Mouse (Mus musculus) MEL (cell line): ENCODE measurements at regions not wholly inside any gene's neighbourhood (a gene's known extent, or its start where the extent isn't known, plus 50 kb on each side); places are given as distances from the start of the nearest gene placed in this dataset.

Experiments
- DNase-seq: peaks from one replicate; pipeline ENCODE4 v3.0.0; 2011; ENCODE audit warnings: low read depth, low spot score
- H3K27ac ChIP-seq: 2 replicates; pipeline ENCODE4 v1.5.1; 2012; ENCODE audit warnings: low read depth, mild to moderate bottlenecking, control low read depth, low read length, moderate library complexity; ENCODE audit not compliant: control insufficient read depth
- H3K27me3 ChIP-seq, 2 experiments: fragments of 150-350 bp in 1 of 2; sonication (generic) in 1 of 2; 2 replicates each; pipeline ENCODE4 v1.6.1; 2012; ENCODE audit warnings: low read length in 2 of 2, mild to moderate bottlenecking in 2 of 2, improper control_type of control experiment in 1 of 2, moderate library complexity in 1 of 2; ENCODE audit not compliant: insufficient read depth in 2 of 2, control insufficient read depth in 1 of 2
- H3K36me3 ChIP-seq, 2 experiments: 2 replicates each; pipeline ENCODE4 v1.6.1; 2012 to 2014; ENCODE audit warnings: low read length in 2 of 2, improper control_type of control experiment in 1 of 2, inconsistent platforms in 1 of 2, mild to moderate bottlenecking in 1 of 2; ENCODE audit not compliant: insufficient read depth in 2 of 2, control insufficient read depth in 1 of 2
- H3K4me1 ChIP-seq, 2 experiments: fragments of 150-350 bp in 1 of 2; sonication (generic) in 1 of 2; 2 replicates each; pipeline ENCODE4 v1.6.1; 2012; ENCODE audit warnings: low read length in 2 of 2, improper control_type of control experiment in 1 of 2, mild to moderate bottlenecking in 1 of 2; ENCODE audit not compliant: insufficient read depth in 2 of 2, control insufficient read depth in 1 of 2
- H3K4me3 ChIP-seq, 2 experiments: fragments of 150-350 bp in 1 of 2; sonication (generic) in 1 of 2; 2 replicates each; pipeline ENCODE4 v1.5.1; 2012; ENCODE audit warnings: low read depth in 2 of 2, low read length in 2 of 2, mild to moderate bottlenecking in 2 of 2, moderate library complexity in 2 of 2, control low read depth in 1 of 2, improper control_type of control experiment in 1 of 2; ENCODE audit not compliant: control insufficient read depth in 1 of 2, insufficient read depth in 1 of 2
- H3K79me2 ChIP-seq: 2 replicates; pipeline ENCODE4 v1.6.1; 2012; ENCODE audit warnings: mild to moderate bottlenecking, low read length, moderate library complexity; ENCODE audit not compliant: control insufficient read depth, poor library complexity, insufficient read depth
- H3K9ac ChIP-seq: 2 replicates; pipeline ENCODE4 v1.6.1; 2012; ENCODE audit warnings: low read depth, mild to moderate bottlenecking, control low read depth, low read length, moderate library complexity; ENCODE audit not compliant: control insufficient read depth, poor library complexity, severe bottlenecking
- H3K9me3 ChIP-seq: fragments of 150-350 bp; sonication (generic); replicated peaks from 2 replicates; pipeline ENCODE4 v1.6.1; 2012; ENCODE audit warnings: mild to moderate bottlenecking, low read length, improper control_type of control experiment, moderate library complexity; ENCODE audit not compliant: insufficient read depth
- CHD2 ChIP-seq: IDR thresholded peaks from 2 replicates; pipeline ENCODE4 v1.6.1; 2011; ENCODE audit warnings: low read length, improper control_type of control experiment
- GATA1 ChIP-seq: IDR thresholded peaks from 2 replicates; pipeline ENCODE4 v1.6.1; 2011; ENCODE audit warnings: low read depth, low read length, improper control_type of control experiment
- HCFC1 ChIP-seq: IDR thresholded peaks from 2 replicates; pipeline ENCODE4 v1.6.1; 2012; ENCODE audit warnings: low read depth, mild to moderate bottlenecking, inconsistent platforms, low read length, improper control_type of control experiment, moderate library complexity
- JUND ChIP-seq: IDR thresholded peaks from 2 replicates; pipeline ENCODE4 v1.6.1; 2011; ENCODE audit warnings: low read depth, mild to moderate bottlenecking, improper control_type of control experiment, low read length
- KAT2A ChIP-seq: conservative IDR thresholded peaks from 2 replicates; pipeline ENCODE4 v1.6.1; 2012; ENCODE audit warnings: low read depth, low read length, improper control_type of control experiment, inconsistent platforms
- MAFK ChIP-seq: IDR thresholded peaks from 2 replicates; pipeline ENCODE4 v1.6.1; 2011; ENCODE audit warnings: low read depth, mild to moderate bottlenecking, low read length, improper control_type of control experiment, borderline replicate concordance
- MXI1 ChIP-seq: IDR thresholded peaks from 2 replicates; pipeline ENCODE4 v1.6.1; 2011; ENCODE audit warnings: mild to moderate bottlenecking, low read depth, low read length, improper control_type of control experiment
- MYC ChIP-seq: IDR thresholded peaks from 2 replicates; pipeline ENCODE4 v1.6.1; 2011; ENCODE audit warnings: low read depth, mild to moderate bottlenecking, low read length, improper control_type of control experiment, moderate library complexity
- NRF1 ChIP-seq: IDR thresholded peaks from 2 replicates; pipeline ENCODE4 v1.6.1; 2014; ENCODE audit warnings: low read depth, mild to moderate bottlenecking, inconsistent platforms, low read length, improper control_type of control experiment, moderate library complexity; ENCODE audit not compliant: poor library complexity, insufficient read depth, severe bottlenecking
- POLR2A ChIP-seq, 2 experiments: IDR thresholded peaks; 2 replicates each; pipeline ENCODE4 v1.6.1; 2011 to 2012; ENCODE audit warnings: low read length in 2 of 2, mild to moderate bottlenecking in 2 of 2, control low read depth in 1 of 2, improper control_type of control experiment in 1 of 2, low read depth in 1 of 2, moderate library complexity in 1 of 2; ENCODE audit not compliant: control insufficient read depth in 1 of 2, insufficient read depth in 1 of 2, poor library complexity in 1 of 2
- SIN3A ChIP-seq: IDR thresholded peaks from 2 replicates; pipeline ENCODE4 v1.6.1; 2012; ENCODE audit warnings: low read length, improper control_type of control experiment, inconsistent platforms
- TBP ChIP-seq: IDR thresholded peaks from 2 replicates; pipeline ENCODE4 v1.8.0; 2011; ENCODE audit warnings: low read depth, low read length, improper control_type of control experiment
- UBTF ChIP-seq: IDR thresholded peaks from 2 replicates; pipeline ENCODE4 v1.6.1; 2012; ENCODE audit warnings: low read depth, mild to moderate bottlenecking, inconsistent platforms, low read length, improper control_type of control experiment, moderate library complexity, borderline replicate concordance; ENCODE audit not compliant: insufficient read depth
- ZKSCAN1 ChIP-seq: IDR thresholded peaks from 2 replicates; pipeline ENCODE4 v1.6.1; 2012; ENCODE audit warnings: low read depth, mild to moderate bottlenecking, inconsistent platforms, low read length, improper control_type of control experiment, moderate library complexity

GRCm38 (mm10) chr16:30190351-30190750, 76.9 kb downstream of the Cpn2 start:
- TF ChIP-seq MYC (no peak), TBP (no peak), POLR2A (IDR thresholded peaks at IDR 0.05; ENCODE audit: control insufficient read depth in 1 of 2, insufficient read depth in 1 of 2, low read depth in 1 of 2, low read length in 2 of 2, poor library complexity in 1 of 2) (no peak), NRF1 (no peak), KAT2A (no peak)
- H3K4me1 ChIP-seq = peaks cover 3 to 22% of the 10 kb centered on the region in 2 experiments; a peak in 3 of 4 replicates
- H3K9ac ChIP-seq = no peak overlapping the region
- no peaks in the 10 kb centered on the region for H3K9me3 ChIP-seq
- H3K79me2 ChIP-seq = no peaks in the 10 kb centered on the region; the same call in 1 of the 2 replicates
- H3K27ac ChIP-seq = no peak overlapping the region
- DNase-seq = no peak
- peaks cover 0 to 12% of the 10 kb centered on the region in 2 experiments; a peak in 2 of 4 replicates for H3K36me3 ChIP-seq
- no peaks in the 10 kb centered on the region; a peak in 1 of 4 replicates for H3K27me3 ChIP-seq
- no peak overlapping the region for H3K4me3 ChIP-seq

GRCm38 (mm10) chr16:30190935-30191514, 76.3 kb downstream of the Cpn2 start:
- peaks cover 0 to 8% of the 10 kb centered on the region in 2 experiments; a peak in 2 of 4 replicates for H3K36me3 ChIP-seq
- H3K9ac ChIP-seq = no peak overlapping the region
- no peak for DNase-seq
- no peak overlapping the region for H3K4me3 ChIP-seq
- no peaks in the 10 kb centered on the region; the same call in 1 of the 2 replicates for H3K79me2 ChIP-seq
- H3K27me3 ChIP-seq = no peaks in the 10 kb centered on the region; a peak in 1 of 4 replicates
- TF ChIP-seq UBTF = no peak
- no peak for TF ChIP-seq KAT2A
- TF ChIP-seq MAFK = no peak
- TF ChIP-seq MYC = no peak
- TF ChIP-seq CHD2 = no peak
- no peak for TF ChIP-seq GATA1
- TF ChIP-seq JUND = no peak
- no peak for TF ChIP-seq MXI1
- TF ChIP-seq SIN3A = no peak
- no peak for TF ChIP-seq ZKSCAN1
- no peak for TF ChIP-seq HCFC1
- TF ChIP-seq, all 39 proteins: peak for 0
- Histone ChIP-seq H3K9me3 (no peaks in the 10 kb centered on the region), H3K4me1 (peaks cover 3 to 16% of the 10 kb centered on the region in 2 experiments; a peak in 3 of 4 replicates), H3K27ac (no peak overlapping the region)
